Mouse (Mus musculus): Measurements from ENCODE around the gene Ccdc162.

- TF ChIP-seq CTCF (conservative IDR thresholded peaks at IDR 0.05; ENCODE audit: low read length) (no peak), NANOG (IDR thresholded peaks at IDR 0.05; ENCODE audit: borderline replicate concordance, low read length) (no peak), POU5F1 (IDR thresholded peaks at IDR 0.05; ENCODE audit: borderline replicate concordance, low read length) (no peak)
Observed at GRCm38 (mm10) chr10:41543439-41543838, 173.0 kb downstream of the Ccdc162 start.
